In genomic region chr4:120955586-120955985, GRCm38 (mm10) we compare ENCODE assay signal across 15 mouse cellular contexts.
"Had no signal": no experiment of that assay in that cellular context is flagged by ENCODE, and none has a peak within 500 bp of the region (broad histone marks: within the 10 kb centered on the region; RNA-seq: fewer than 3 reads in every experiment).

No protein-coding gene starts in this region.

- DNase-seq: lung, adult 18-20 months; lung, postnatal 14 days; lung, postnatal 4 days; right cerebral cortex, postnatal 14 days; thymus, adult 18-20 months; thymus, postnatal 14 days; thymus, postnatal 36 days had no signal

- ATAC-seq: liver, embryonic 12.5 days; lung, postnatal 0 days; midbrain, embryonic 13.5 days; midbrain, embryonic 15.5 days had no signal

- H3K4me3 ChIP-seq: liver, embryonic 12.5 days; lung, embryonic 15.5 days; megakaryocyte, embryonic 14.5 days; midbrain, embryonic 13.5 days; midbrain, embryonic 15.5 days; myocyte; neural tube, embryonic 12.5 days had no signal
